Mouse (Mus musculus): ENCODE data around the gene Nek2.

The Nek2 gene

GRCm38 (mm10) chr1:191858136-191858535, 36.9 kb downstream of the Nek2 start:
- DNase-seq (ENCODE audit: low read depth): no peak

GRCm38 (mm10) chr1:191859847-191860246, 38.6 kb downstream of the Nek2 start:
- no peak for DNase-seq (ENCODE audit: low read depth)

GRCm38 (mm10) chr1:191861247-191861646, 40.0 kb downstream of the Nek2 start:
- DNase-seq (ENCODE audit: low read depth): no peak

- DNase-seq (ENCODE audit: low read depth): no peak
Measured at GRCm38 (mm10) chr1:191863833-191864550, 42.7 kb downstream of the Nek2 start.

- DNase-seq (ENCODE audit: low read depth): no peak
Measured at GRCm38 (mm10) chr1:191864551-191865027, 43.3 kb downstream of the Nek2 start.

GRCm38 (mm10) chr1:191872076-191872710, 50.9 kb downstream of the Nek2 start:
- no peak for DNase-seq (ENCODE audit: low read depth)

- no peak for DNase-seq (ENCODE audit: low read depth)
Measured at GRCm38 (mm10) chr1:191875006-191875405, 53.8 kb downstream of the Nek2 start.

- DNase-seq (ENCODE audit: low read depth): no peak
Measured at GRCm38 (mm10) chr1:191875683-191876305, 54.5 kb downstream of the Nek2 start.

GRCm38 (mm10) chr1:191877681-191878080, 56.4 kb downstream of the Nek2 start:
- DNase-seq (ENCODE audit: low read depth): no peak

- DNase-seq (ENCODE audit: low read depth): no peak
Measured at GRCm38 (mm10) chr1:191878518-191878921, 57.3 kb downstream of the Nek2 start.

- no peak for DNase-seq (ENCODE audit: low read depth)
Measured at GRCm38 (mm10) chr1:191880247-191880646, 59.0 kb downstream of the Nek2 start.

- no peak for DNase-seq (ENCODE audit: low read depth)
Measured at GRCm38 (mm10) chr1:191880921-191881609, 59.8 kb downstream of the Nek2 start.

- DNase-seq (ENCODE audit: low read depth): no peak
Measured at GRCm38 (mm10) chr1:191881663-191882062, 60.4 kb downstream of the Nek2 start.
